Mouse (Mus musculus) midbrain, embryonic 10.5 days (tissue): ENCODE data around the gene Rcan2. TPM values are rescaled to one million over a fixed set of nuclear protein-coding genes. Genes with fewer than 3 reads are reported as not detected.
A peak's percentile ranks its signal among the peaks of the same experiment; 100 is the strongest.

Source experiments
- DNase-seq: peaks from one replicate; pipeline ENCODE4 v3.0.0-alpha.2; 2017; ENCODE audit warnings: low spot score
- H3K27ac ChIP-seq: fragments of 300-500 bp; sonication (generic); replicated peaks from 2 replicates; pipeline ENCODE4 v1.5.1; 2016; ENCODE audit warnings: mild to moderate bottlenecking
- H3K27me3 ChIP-seq: fragments of 300-500 bp; sonication (generic); 2 replicates; pipeline ENCODE4 v1.6.1; 2016; ENCODE audit warnings: low read depth, mild to moderate bottlenecking; ENCODE audit not compliant: poor library complexity, severe bottlenecking
- H3K36me3 ChIP-seq: fragments of 300-500 bp; sonication (generic); 2 replicates; pipeline ENCODE4 v1.6.1; 2016; ENCODE audit warnings: mild to moderate bottlenecking, moderate library complexity
- H3K4me1 ChIP-seq: fragments of 300-500 bp; sonication (generic); 2 replicates; pipeline ENCODE4 v1.6.1; 2016
- H3K4me3 ChIP-seq: fragments of 300-500 bp; sonication (generic); 2 replicates; pipeline ENCODE4 v1.5.1; 2016; ENCODE audit warnings: mild to moderate bottlenecking, moderate library complexity
- H3K9me3 ChIP-seq: fragments of 300-500 bp; sonication (generic); replicated peaks from 2 replicates; pipeline ENCODE4 v1.6.1; 2016; ENCODE audit warnings: mild to moderate bottlenecking
- WGBS: fragments of 180-500 bp; shearing (Covaris S2); methylation state at CpG from one replicate; pipeline ENCODE4 v1.1.7; 2016; 5-methylcytosine and 5-hydroxymethylcytosine counted together
- polyA plus RNA-seq: library from polyadenylated mRNA; unstranded; fragments of >200 nt; fragmentation: Nextera tagmentation; extraction: Ambion mirVana; gene quantifications from 2 replicates; pipeline ENCODE4 v1.2.1, GENCODE M21; 2016

Gene Rcan2
- polyA plus RNA-seq, 1 experiment from 2014 or later = 5.6 TPM

DNA sequence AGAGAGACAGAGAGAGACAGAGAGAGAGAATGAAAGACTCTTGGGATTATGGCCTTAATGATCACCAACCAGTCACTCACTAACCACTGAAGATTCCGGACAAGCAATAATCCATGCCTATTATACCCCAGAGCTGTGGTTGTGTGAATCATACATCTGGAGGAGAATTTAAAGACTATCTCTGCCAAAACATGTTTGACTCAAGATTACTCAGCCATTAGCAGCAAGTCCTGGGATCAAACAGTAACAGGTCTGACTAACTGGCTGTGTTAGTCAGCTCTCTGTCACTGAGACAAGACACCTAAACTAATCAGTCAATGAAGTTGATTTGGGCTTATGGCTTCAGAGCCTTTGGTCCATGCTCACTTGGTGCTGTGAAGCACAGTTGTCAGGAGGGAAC lies 233.9 kb downstream of the Rcan2 start:
- no peak for DNase-seq
- 83% methylated on average over 1 of the region's 1 CpGs for WGBS
- Histone ChIP-seq H3K36me3 (no peaks in the 10 kb centered on the region), H3K4me3 (no peak overlapping the region), H3K4me1 (peaks cover 6% of the 10 kb centered on the region; the same call in 1 of the 2 replicates), H3K27me3 (no peaks in the 10 kb centered on the region), H3K27ac (no peak overlapping the region), H3K9me3 (no peaks in the 10 kb centered on the region)

- H3K27me3 ChIP-seq = no peaks in the 10 kb centered on the region
- peak; percentile 23 for DNase-seq
- H3K4me1 ChIP-seq = no peaks in the 10 kb centered on the region
- 63% methylated on average over 9 of the region's 9 CpGs for WGBS
- no peak overlapping the region for H3K27ac ChIP-seq
- H3K9me3 ChIP-seq = no peaks in the 10 kb centered on the region
- H3K36me3 ChIP-seq = no peaks in the 10 kb centered on the region
- H3K4me3 ChIP-seq = no peak overlapping the region
These were observed 237.5 kb downstream of the Rcan2 start for GRCm38 (mm10) chr17:44038656-44039055.

DNA sequence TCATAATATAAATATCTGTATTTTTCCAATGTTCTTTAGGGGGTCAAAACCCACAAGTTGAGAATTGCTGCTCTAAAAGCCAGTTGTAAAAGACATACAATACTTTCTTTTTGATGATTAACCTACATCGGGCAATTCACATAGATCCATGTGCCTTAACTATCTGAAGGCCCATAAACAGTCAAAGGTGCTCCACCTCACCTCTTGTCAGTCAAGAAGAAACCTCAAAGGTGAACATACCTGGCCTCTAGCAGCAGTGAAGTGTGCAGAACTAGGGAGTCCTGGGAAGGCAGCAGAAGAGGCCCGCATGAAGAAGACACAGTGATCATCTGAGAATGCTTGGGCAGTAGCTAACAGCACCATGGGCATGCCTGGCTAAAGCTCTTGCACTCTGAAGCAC lies 239.3 kb downstream of the Rcan2 start:
- Histone ChIP-seq H3K36me3 (no peaks in the 10 kb centered on the region), H3K9me3 (no peaks in the 10 kb centered on the region), H3K27me3 (no peaks in the 10 kb centered on the region), H3K4me1 (no peaks in the 10 kb centered on the region), H3K4me3 (no peak overlapping the region), H3K27ac (no peak overlapping the region)
- WGBS = 90% methylated on average over 2 of the region's 2 CpGs
- DNase-seq = no peak

DNA sequence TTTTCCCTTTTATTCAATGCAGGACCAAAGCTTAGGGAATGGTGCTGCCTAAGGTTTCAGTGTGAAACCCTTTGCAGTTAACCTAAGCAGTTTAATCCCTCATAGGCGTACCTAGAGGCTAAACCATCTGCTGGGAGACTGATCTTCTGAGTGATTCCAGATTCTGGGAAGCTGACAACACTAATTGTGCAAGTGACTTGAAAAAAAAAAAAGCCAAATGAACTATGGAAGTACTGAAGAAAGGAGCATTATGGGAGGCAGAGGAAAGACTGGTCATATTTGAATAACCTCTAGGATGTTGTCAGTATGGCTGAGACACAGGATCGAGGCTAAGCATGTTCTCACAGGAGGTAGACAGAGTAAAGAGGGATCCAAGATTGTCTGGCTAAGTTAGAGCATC lies 241.2 kb downstream of the Rcan2 start:
- no peaks in the 10 kb centered on the region for H3K27me3 ChIP-seq
- WGBS = 79% methylated on average over 2 of the region's 2 CpGs
- H3K4me3 ChIP-seq = no peak overlapping the region
- DNase-seq = no peak
- H3K4me1 ChIP-seq = no peaks in the 10 kb centered on the region
- H3K9me3 ChIP-seq = no peaks in the 10 kb centered on the region
- H3K27ac ChIP-seq = no peak overlapping the region
- H3K36me3 ChIP-seq = no peaks in the 10 kb centered on the region

- no peak for DNase-seq
- Histone ChIP-seq H3K27me3 (no peaks in the 10 kb centered on the region), H3K36me3 (no peaks in the 10 kb centered on the region), H3K4me3 (no peak overlapping the region), H3K4me1 (no peaks in the 10 kb centered on the region), H3K27ac (no peak overlapping the region), H3K9me3 (no peaks in the 10 kb centered on the region)
- WGBS = 88% methylated on average over 8 of the region's 8 CpGs
These were observed 241.7 kb downstream of the Rcan2 start for GRCm38 (mm10) chr17:44042861-44043260.

DNA sequence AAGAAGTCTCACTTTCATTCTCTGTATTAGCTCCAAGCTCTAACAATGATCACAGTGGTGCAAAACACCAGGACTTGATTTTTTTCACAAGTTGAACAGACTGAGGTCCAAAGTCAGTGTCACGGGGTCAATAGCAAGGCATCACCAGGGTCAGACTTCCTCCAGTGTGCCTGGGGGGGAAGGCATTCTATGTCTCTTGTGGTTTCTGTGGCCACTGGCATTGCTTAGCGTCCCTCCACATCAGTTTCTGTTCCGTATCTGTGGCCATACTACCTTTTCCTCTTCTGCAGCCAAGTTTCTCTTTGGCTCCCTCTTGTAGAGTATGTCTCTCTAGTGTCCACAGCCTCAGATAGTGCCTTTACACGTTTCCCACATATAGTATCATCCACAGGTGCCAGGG lies 252.3 kb downstream of the Rcan2 start:
- DNase-seq = no peak
- no peaks in the 10 kb centered on the region for H3K27me3 ChIP-seq
- H3K4me3 ChIP-seq = no peak overlapping the region
- H3K27ac ChIP-seq = no peak overlapping the region
- 84% methylated on average over 4 of the region's 4 CpGs for WGBS
- no peaks in the 10 kb centered on the region for H3K36me3 ChIP-seq
- no peaks in the 10 kb centered on the region for H3K4me1 ChIP-seq
- no peaks in the 10 kb centered on the region for H3K9me3 ChIP-seq

- DNase-seq = no peak
- 84% methylated on average over 1 of the region's 1 CpGs for WGBS
- H3K36me3 ChIP-seq = no peaks in the 10 kb centered on the region
- H3K4me3 ChIP-seq = no peak overlapping the region
- H3K27me3 ChIP-seq = no peaks in the 10 kb centered on the region
- H3K4me1 ChIP-seq = no peaks in the 10 kb centered on the region
- no peaks in the 10 kb centered on the region for H3K9me3 ChIP-seq
- no peak overlapping the region for H3K27ac ChIP-seq
These were observed 256.0 kb downstream of the Rcan2 start for GRCm38 (mm10) chr17:44057123-44057522.

- Histone ChIP-seq H3K27ac (no peak overlapping the region), H3K36me3 (no peaks in the 10 kb centered on the region), H3K9me3 (no peaks in the 10 kb centered on the region), H3K27me3 (no peaks in the 10 kb centered on the region), H3K4me3 (no peak overlapping the region), H3K4me1 (no peaks in the 10 kb centered on the region)
- no peak for DNase-seq
These were observed 257.0 kb downstream of the Rcan2 start for GRCm38 (mm10) chr17:44058145-44058544.

DNA sequence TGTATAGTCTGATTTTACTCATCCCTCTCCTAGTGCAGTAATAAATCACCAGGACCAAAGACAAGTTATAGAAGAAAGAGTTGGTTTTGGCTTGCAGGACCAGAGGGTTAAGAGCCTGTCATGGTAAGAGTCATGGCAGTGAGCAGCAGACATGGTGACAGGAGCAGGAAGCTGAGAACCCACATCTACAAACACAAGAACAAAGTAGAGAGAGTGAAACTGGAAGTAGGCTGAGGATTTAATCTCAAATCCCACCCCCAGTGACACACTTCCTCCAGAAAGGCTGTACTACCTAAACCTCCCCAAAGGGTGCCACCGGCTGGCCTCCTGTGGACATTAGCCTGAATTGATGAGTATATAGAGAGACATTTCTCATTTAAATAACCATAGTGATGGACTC lies 259.6 kb downstream of the Rcan2 start:
- Histone ChIP-seq H3K36me3 (no peaks in the 10 kb centered on the region), H3K27ac (no peak overlapping the region), H3K4me3 (no peak overlapping the region), H3K27me3 (no peaks in the 10 kb centered on the region), H3K9me3 (no peaks in the 10 kb centered on the region), H3K4me1 (no peaks in the 10 kb centered on the region)
- WGBS = 87% methylated on average over 1 of the region's 1 CpGs
- DNase-seq = no peak

DNA sequence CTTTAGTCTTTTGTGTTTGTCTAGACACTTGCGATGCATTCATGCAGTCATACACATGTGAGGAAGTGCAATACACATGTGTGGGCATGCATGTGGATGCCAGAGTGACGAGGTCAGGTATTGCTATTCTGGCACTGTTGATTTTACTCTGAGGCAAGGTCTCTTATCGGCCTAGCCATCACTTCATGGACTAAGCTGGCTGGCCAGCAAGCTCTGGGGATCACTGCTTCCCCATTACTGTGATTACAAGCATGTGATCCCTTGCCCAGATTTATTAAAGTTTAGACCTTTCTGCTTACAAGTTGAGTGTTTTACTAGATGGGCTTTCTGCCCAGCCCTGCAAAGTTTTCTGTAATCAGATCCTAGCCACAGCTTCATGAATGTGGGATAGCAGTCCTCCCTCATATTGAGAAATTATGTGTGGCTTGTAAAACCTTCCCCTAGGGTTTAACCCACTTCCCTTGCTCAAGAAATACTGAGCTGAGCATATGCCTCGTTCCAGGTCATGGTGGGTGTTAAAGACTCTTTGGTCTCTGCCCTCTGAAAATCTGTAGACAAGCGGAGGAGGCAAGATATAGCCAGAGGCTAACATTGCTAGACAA lies 260.2 kb downstream of the Rcan2 start:
- no peaks in the 10 kb centered on the region for H3K36me3 ChIP-seq
- H3K27me3 ChIP-seq = no peaks in the 10 kb centered on the region
- no peaks in the 10 kb centered on the region for H3K9me3 ChIP-seq
- no peak overlapping the region for H3K27ac ChIP-seq
- no peaks in the 10 kb centered on the region for H3K4me1 ChIP-seq
- 86% methylated on average over 5 of the region's 5 CpGs for WGBS
- DNase-seq = no peak
- no peak overlapping the region for H3K4me3 ChIP-seq

DNA sequence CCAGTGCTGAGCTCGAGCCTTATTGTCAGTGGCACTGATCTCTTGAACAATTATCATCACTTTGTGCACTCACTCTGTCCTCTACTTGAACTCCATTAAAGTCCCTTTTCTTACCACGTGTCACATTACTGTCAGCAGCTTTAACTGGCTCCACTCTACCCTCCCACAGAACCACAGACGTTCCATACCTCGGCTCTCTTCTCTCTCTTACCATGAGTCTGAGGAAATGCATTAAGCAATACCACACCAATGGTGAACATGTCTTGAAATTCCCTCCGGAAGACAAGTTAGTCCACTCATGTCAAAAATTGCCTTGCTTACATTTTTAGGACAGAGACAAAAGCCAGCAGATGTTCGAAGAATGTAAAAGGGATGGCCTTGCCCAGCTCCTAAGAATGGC lies 267.7 kb downstream of the Rcan2 start:
- no peak for DNase-seq
- H3K27ac ChIP-seq = no peak overlapping the region
- no peaks in the 10 kb centered on the region for H3K36me3 ChIP-seq
- no peaks in the 10 kb centered on the region for H3K4me1 ChIP-seq
- H3K27me3 ChIP-seq = no peaks in the 10 kb centered on the region
- no peak overlapping the region for H3K4me3 ChIP-seq
- no peaks in the 10 kb centered on the region for H3K9me3 ChIP-seq
- 85% methylated on average over 6 of the region's 6 CpGs for WGBS

DNA sequence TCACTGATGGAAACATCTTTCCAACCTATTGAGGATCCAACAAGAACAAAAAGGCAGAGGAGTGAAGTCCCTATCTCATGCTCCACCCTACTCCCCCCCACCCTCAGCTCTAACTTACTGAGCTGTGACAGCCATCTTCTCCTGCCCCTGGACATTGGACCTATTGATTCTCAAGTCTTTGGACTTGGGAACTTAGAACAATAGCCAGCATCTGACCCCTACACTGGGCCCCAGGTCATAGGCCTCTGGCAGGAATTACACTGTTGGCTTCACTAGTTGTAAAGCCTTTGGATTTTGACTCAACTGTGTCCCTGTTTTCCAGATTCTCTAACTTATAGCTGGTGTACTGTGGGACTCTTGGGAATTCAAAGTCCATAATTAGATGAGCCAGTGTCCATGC lies 270.5 kb downstream of the Rcan2 start:
- no peak for DNase-seq
- H3K27ac ChIP-seq = no peak overlapping the region
- H3K9me3 ChIP-seq = no peaks in the 10 kb centered on the region
- no peak overlapping the region for H3K4me3 ChIP-seq
- no peaks in the 10 kb centered on the region for H3K36me3 ChIP-seq
- H3K27me3 ChIP-seq = no peaks in the 10 kb centered on the region
- no peaks in the 10 kb centered on the region for H3K4me1 ChIP-seq

DNA sequence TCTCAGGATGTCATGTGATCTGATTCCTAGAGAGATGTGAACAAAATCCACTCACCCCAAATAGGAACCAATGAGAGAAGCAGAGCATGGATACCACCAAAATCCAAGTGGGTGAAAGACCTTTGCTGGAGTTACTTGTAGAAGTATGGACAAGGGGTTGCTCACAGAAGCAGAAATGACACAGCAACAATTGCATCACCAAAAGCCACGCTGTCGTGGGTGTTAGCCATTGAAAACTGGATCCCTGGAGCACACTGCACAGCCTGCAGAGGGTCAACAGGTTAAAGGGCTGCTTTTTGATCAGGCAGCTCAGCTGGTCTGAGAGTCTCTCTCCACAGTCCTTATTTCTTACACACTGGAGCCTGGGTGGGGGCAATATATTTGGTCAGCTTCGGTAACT lies 274.4 kb downstream of the Rcan2 start:
- H3K36me3 ChIP-seq = no peaks in the 10 kb centered on the region
- H3K4me1 ChIP-seq = peaks cover 15% of the 10 kb centered on the region
- 0 out of 2 replicates have a peak, but pooled peaks cover 12% of the 10 kb centered on the region for H3K27me3 ChIP-seq
- no peaks in the 10 kb centered on the region for H3K9me3 ChIP-seq
- DNase-seq = no peak
- 84% methylated on average over 3 of the region's 3 CpGs for WGBS
- no peak overlapping the region for H3K27ac ChIP-seq
- H3K4me3 ChIP-seq = no peak overlapping the region
